Mouse (Mus musculus) induced T-regulatory cell, adult 2 months (primary cell): ENCODE measurements around the gene Slc16a11.

Experiments
- DNase-seq: peaks from one replicate; pipeline ENCODE4 v3.0.0-alpha.2; 2012; ENCODE audit warnings: low read depth

The Slc16a11 gene

GRCm38 (mm10) chr11:70251853-70252252 lies 39.3 kb downstream of the Slc16a11 start:
- DNase-seq, result no peak

- no peak for DNase-seq
Observed at GRCm38 (mm10) chr11:70254337-70254736, 41.8 kb downstream of the Slc16a11 start.

GRCm38 (mm10) chr11:70254931-70255531 lies 42.5 kb downstream of the Slc16a11 start, which contains the start of gene Alox12:
Gene Alox12, minus strand, starts transcription at chr11:70255353.
- DNase-seq, result no peak

GRCm38 (mm10) chr11:70259035-70259434 lies 46.5 kb downstream of the Slc16a11 start:
- no peak for DNase-seq

GRCm38 (mm10) chr11:70265252-70265651 lies 52.7 kb downstream of the Slc16a11 start:
- peak; percentile 32 for DNase-seq

- no peak for DNase-seq
Observed at GRCm38 (mm10) chr11:70265819-70266218, 53.3 kb downstream of the Slc16a11 start.
